22 mouse cellular contexts compared by ENCODE assay signal in genomic region chr12:88467935-88468465, GRCm38 (mm10).
DNase-seq lines count a peak whose midpoint lies in the region; ATAC-seq and TF ChIP-seq lines count a peak whose summit lies in the region.
"Had no signal": no experiment of that assay in that cellular context is flagged by ENCODE, and none has a peak within 500 bp of the region (broad histone marks: within the 10 kb centered on the region; RNA-seq: fewer than 3 reads in every experiment).

No protein-coding gene starts in this region.

- H3K9me3 ChIP-seq in heart, embryonic 11.5 days (replicated peaks; ENCODE audit: control insufficient read depth, low read length): no peaks in the 10 kb centered on the region
- H3K9me3 ChIP-seq in liver, postnatal 0 days (ENCODE audit: low read length): no peaks in the 10 kb centered on the region
- H3K9me3 ChIP-seq: embryonic facial prominence, embryonic 13.5 days; forebrain, embryonic 13.5 days; heart, embryonic 12.5 days; hindbrain, embryonic 12.5 days; limb, embryonic 10.5 days; neural tube, embryonic 12.5 days had no signal

- no peak for TF ChIP-seq POLR2A in embryonic fibroblast, embryonic 13.5 days (IDR thresholded peaks at IDR 0.05; ENCODE audit: low read depth, low read length)

- no peak overlapping the region for H3K9ac ChIP-seq in heart, embryonic 11.5 days (ENCODE audit: low read depth, low read length)
- H3K9ac ChIP-seq in liver, postnatal 0 days (replicated peaks): no peak overlapping the region
- H3K9ac ChIP-seq: embryonic facial prominence, embryonic 13.5 days; forebrain, embryonic 13.5 days; heart, embryonic 12.5 days; hindbrain, embryonic 12.5 days; neural tube, embryonic 12.5 days had no signal

- no peak for ATAC-seq in heart, embryonic 11.5 days (replicated peaks; ENCODE audit: insufficient number of reproducible peaks, low FRiP score, low TSS enrichment)
- no peak for ATAC-seq in liver, postnatal 0 days
- ATAC-seq: forebrain, embryonic 13.5 days had no signal

- TF ChIP-seq CTCF in liver, postnatal 0 days (IDR thresholded peaks at IDR 0.05; ENCODE audit: low read depth): 0 out of 2 replicates have a peak, but pooled peaks have one; percentile 9
- no peak for TF ChIP-seq CTCF in embryonic fibroblast, embryonic 13.5 days (IDR thresholded peaks at IDR 0.05; ENCODE audit: borderline replicate concordance, insufficient read depth, low read length)

- DNase-seq in heart, adult 11 months: peak; percentile 83
- no peak for DNase-seq in liver, postnatal 0 days
- no peak for DNase-seq in liver
- DNase-seq in A20 (ENCODE audit: low read depth, low spot score): peak; percentile 29
- DNase-seq in Muller cell, postnatal 12 days (ENCODE audit: inconsistent ontology term): no peak
- DNase-seq: adrenal gland, postnatal 36 days; B cell, adult 2 months; embryo, embryonic 11 days; gastrocnemius, postnatal 36 days; kidney, adult 18-20 months; kidney, postnatal 10 days; lung, postnatal 10 days; thymus, adult 2 months had no signal

- no peak for TF ChIP-seq EP300 in liver, postnatal 0 days (IDR thresholded peaks at IDR 0.05; ENCODE audit: low read depth)

- no peak overlapping the region for H3K4me2 ChIP-seq in heart, embryonic 11.5 days
- H3K4me2 ChIP-seq in liver, postnatal 0 days (ENCODE audit: low read depth, low read length): no peak overlapping the region
- H3K4me2 ChIP-seq: embryonic facial prominence, embryonic 13.5 days; forebrain, embryonic 13.5 days; heart, embryonic 12.5 days; hindbrain, embryonic 12.5 days; midbrain, embryonic 11.5 days; neural tube, embryonic 12.5 days had no signal

- no peak overlapping the region for H3K4me3 ChIP-seq in heart, embryonic 11.5 days (ENCODE audit: low read depth, low read length)
- H3K4me3 ChIP-seq in liver, postnatal 0 days (ENCODE audit: low read depth, low read length): no peak overlapping the region
- no peak overlapping the region for H3K4me3 ChIP-seq in embryonic fibroblast, embryonic 13.5 days (ENCODE audit: insufficient read depth, low read length)
- H3K4me3 ChIP-seq: embryonic facial prominence, embryonic 13.5 days; forebrain, embryonic 13.5 days; heart, embryonic 12.5 days; hindbrain, embryonic 12.5 days; limb, embryonic 10.5 days; neural tube, embryonic 12.5 days had no signal

- no peaks in the 10 kb centered on the region for H3K27me3 ChIP-seq in heart, embryonic 11.5 days (ENCODE audit: control insufficient read depth, insufficient read depth, low read length)
- no peaks in the 10 kb centered on the region for H3K27me3 ChIP-seq in liver, postnatal 0 days (ENCODE audit: insufficient read depth, low read length)
- H3K27me3 ChIP-seq: embryonic facial prominence, embryonic 13.5 days; forebrain, embryonic 13.5 days; heart, embryonic 12.5 days; hindbrain, embryonic 12.5 days; neural tube, embryonic 12.5 days had no signal

- H3K36me3 ChIP-seq in heart, embryonic 11.5 days (ENCODE audit: control insufficient read depth, insufficient read depth, low read length): no peaks in the 10 kb centered on the region
- no peaks in the 10 kb centered on the region for H3K36me3 ChIP-seq in liver, postnatal 0 days (replicated peaks; ENCODE audit: insufficient read depth, low read length)
- H3K36me3 ChIP-seq: embryonic facial prominence, embryonic 13.5 days; heart, embryonic 12.5 days; hindbrain, embryonic 12.5 days; limb, embryonic 10.5 days; neural tube, embryonic 12.5 days had no signal

- 68% methylated on average over 5 of the region's 5 CpGs for WGBS in heart, embryonic 11.5 days (ENCODE audit: insufficient replicate concordance)
- 61% methylated on average over 5 of the region's 5 CpGs for WGBS in liver, postnatal 0 days (ENCODE audit: insufficient replicate concordance)

- no peak overlapping the region for H3K27ac ChIP-seq in heart, embryonic 11.5 days (ENCODE audit: low read depth, low read length)
- no peak overlapping the region for H3K27ac ChIP-seq in liver, postnatal 0 days (ENCODE audit: low read depth)
- H3K27ac ChIP-seq in embryonic fibroblast, embryonic 13.5 days (ENCODE audit: insufficient read depth, low read length): 0 out of 2 replicates have a peak overlapping the region, but pooled peaks have one; percentile 41
- H3K27ac ChIP-seq: embryonic facial prominence, embryonic 13.5 days; forebrain, embryonic 13.5 days; hindbrain, embryonic 12.5 days; limb, embryonic 10.5 days; neural tube, embryonic 12.5 days had no signal

- H3K4me1 ChIP-seq in heart, embryonic 11.5 days (ENCODE audit: control insufficient read depth, insufficient read depth, low read length): no peaks in the 10 kb centered on the region
- no peaks in the 10 kb centered on the region for H3K4me1 ChIP-seq in liver, postnatal 0 days (ENCODE audit: insufficient read depth)
- H3K4me1 ChIP-seq in embryonic fibroblast, embryonic 13.5 days (ENCODE audit: control insufficient read depth, insufficient read depth, low read length): peaks cover 6% of the 10 kb centered on the region
- H3K4me1 ChIP-seq: embryonic facial prominence, embryonic 13.5 days; forebrain, embryonic 13.5 days; heart, embryonic 12.5 days; hindbrain, embryonic 12.5 days; neural tube, embryonic 12.5 days had no signal

Comparison
In these comparisons a context has a peak if more than half of its experiments do, and no peak if none do; other contexts are left out.
1. DNase-seq: peak in heart, adult 11 months (single experiment) and A20 (single experiment); none in liver, postnatal 0 days (single experiment), liver (single experiment) and Muller cell, postnatal 12 days (single experiment).